Mouse (Mus musculus) gastrocnemius, postnatal 10 days (tissue): ENCODE data around the gene Pqlc2. TPM values are rescaled to one million over a fixed set of nuclear protein-coding genes. Genes with fewer than 3 reads are reported as not detected.
A peak's percentile ranks its signal among the peaks of the same experiment; 100 is the strongest.

Experiments used
- DNase-seq: peaks from one replicate; pipeline ENCODE4 v3.0.0; 2021; ENCODE audit warnings: mixed read lengths
- total RNA-seq, 2 experiments: library from RNA; stranded (reverse); gene quantifications; 2 replicates each; pipeline ENCODE4 v1.2.3; 2021

Gene Pqlc2
- total RNA-seq, 2 experiments from 2014 or later: 4.9 to 5.6 TPM

DNA sequence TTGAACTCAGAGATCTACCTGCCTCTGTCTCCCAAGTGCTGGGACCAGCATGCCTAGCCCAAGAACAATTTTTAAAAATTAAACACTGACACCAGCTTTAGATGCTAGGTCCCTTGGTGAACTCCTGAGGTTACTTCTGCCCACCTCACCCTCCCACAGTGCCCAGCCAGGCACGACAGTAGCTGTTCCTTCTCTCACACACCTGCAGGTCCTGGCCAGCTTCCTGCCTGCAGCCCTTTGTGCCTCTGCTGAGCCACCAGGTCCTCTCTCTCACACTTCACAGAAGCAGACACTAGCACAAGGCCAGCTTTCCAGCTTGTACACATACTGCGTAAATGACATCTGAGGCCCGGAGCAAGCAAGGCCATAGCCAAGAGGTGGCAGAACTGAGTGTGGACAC, 5.0 kb downstream of the Pqlc2 start:
- no peak for DNase-seq

DNA sequence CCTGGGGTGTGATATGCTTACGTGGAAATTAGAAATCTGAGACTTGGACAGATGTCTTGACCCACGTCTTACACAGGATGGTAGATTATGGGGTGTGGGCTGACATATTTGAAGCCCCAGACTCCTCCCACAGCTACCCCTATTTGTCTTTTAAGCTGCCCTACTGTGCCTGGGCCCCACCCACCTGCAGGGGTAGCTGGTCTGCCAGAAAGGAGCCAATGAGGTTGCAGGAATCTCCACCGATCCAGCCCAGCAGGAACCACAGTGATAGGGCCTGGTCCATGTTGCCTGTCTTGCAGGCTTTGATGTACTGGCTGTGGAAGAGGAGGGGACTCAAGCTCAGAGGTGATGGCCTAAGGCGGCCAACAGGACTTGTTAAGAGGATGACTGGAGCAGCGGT, 8.3 kb downstream of the Pqlc2 start:
- no peak for DNase-seq

DNA sequence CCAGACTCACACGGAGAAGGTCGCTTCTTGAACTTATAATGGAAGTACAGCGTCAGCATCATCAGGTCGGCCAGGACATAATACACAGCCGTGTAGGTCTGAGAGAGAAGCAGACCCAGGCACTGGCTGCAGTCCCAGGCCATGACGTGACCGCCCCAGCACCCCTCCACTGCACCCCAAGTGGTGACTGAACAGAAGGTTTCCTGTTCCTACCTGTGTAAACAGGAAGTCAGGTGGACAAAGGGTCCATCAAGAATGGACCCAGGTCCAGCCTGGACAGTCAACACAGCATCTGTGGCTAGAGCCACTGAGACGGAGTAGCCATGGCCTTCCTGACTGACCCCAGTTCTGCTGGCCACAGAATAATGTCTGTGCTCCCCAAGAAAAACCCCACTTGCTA, 8.7 kb downstream of the Pqlc2 start:
- no peak for DNase-seq

- no peak for DNase-seq
Observed at GRCm38 (mm10) chr4:139298671-139299366, 11.7 kb downstream of the Pqlc2 start.

- peak; percentile 57 for DNase-seq
Observed at GRCm38 (mm10) chr4:139297566-139297965, 12.9 kb downstream of the Pqlc2 start.

- no peak for DNase-seq
Observed at GRCm38 (mm10) chr4:139292038-139292437, 18.5 kb downstream of the Pqlc2 start.

- DNase-seq: no peak
Observed at GRCm38 (mm10) chr4:139291099-139291498, 19.4 kb downstream of the Pqlc2 start.

DNA sequence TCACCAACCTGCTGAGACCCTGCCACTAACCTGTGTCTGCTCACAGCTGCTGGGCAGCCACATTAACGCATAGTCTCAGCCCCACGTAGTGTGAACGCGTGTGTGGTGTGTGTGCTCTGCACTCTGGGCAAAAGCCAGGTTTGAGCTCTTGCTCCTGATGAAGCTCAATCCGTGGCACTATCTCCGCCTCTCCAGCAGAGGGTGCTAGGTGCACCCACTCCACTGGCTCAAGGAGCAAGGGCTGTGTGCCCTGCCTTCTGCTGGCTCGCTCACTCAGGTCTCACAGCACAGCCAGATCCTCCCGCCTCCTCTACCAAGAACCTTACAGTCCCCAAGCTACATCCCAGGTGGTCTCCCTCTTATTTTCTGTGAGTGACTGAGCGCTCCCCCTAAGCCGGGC, 21.5 kb downstream of the Pqlc2 start:
- peak; percentile 55 for DNase-seq

DNA sequence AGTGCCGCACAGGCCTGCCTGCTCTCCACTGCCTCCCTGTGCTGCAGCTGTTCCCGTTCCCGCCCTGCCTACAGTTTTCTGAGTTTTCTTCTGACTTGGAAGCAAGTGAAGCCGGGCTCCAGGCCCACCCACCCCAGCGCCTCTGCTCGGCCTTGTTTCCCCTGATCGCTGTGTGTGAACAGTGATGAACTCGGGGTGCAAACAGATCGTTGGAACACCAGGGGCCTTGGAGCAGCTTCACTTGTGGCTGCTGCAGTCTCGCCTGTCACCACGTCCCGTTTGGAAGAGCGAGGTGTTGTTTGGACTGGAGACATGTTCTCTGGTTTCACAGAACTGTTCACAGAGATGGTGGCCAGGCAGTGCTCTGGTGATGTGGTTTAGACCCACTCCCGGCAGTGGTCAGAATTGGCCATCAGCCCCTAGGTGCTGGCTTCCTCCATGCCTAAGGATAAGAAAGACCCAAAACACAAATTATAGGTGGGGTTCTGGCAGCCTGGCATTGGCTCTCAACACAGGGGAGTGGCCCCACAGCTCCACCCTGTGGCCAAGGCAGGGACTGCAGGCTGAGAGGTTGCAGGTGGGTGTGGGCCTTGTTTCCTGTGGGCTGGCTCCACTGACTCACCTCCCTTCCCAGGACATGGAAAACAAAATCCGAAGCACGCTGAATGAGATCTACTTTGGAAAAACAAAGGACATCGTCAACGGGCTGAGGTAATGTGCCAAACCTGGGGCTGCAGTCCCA, 23.2 kb downstream of the Pqlc2 start:
- DNase-seq: peak; percentile 90

DNA sequence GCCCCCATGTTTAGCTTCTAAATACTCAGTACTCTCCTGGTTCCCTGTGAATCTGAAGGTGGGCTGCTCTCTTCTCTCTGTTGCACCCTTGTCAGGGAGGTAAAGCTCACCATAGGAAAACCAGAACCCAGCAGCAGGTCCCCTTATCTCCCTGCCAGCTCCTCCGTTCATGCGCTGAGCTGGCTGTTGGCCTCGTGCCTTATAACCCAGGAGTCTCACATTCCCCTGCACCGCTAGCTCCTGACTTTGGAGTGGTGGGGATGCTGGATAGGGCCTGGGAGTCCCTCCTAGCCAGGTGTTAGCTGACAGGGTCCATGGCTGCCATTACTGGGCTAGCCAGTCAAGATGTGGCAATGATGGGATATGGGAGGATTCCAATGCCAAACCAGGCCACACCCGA, 24.3 kb downstream of the Pqlc2 start:
- peak; percentile 34 for DNase-seq

DNA sequence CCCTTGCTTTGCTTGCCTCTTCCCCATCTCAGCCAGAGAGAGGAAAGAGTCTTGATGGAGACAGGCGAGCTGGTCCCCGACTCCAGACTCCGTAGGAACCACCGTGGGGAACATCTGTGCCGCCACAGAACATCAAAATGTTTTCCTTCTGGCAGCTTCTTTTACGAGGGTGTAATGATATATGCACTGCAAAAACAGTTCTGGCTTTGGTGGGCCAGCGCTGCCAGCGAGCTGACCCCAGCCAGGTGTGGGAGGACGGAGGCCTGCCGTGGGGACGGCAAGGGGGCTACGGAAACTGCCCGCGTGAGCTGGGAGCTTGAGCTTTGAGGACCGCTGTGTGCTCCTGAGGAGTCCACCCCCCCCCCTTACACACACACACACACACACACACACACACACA, 25.6 kb downstream of the Pqlc2 start:
- DNase-seq: no peak

DNA sequence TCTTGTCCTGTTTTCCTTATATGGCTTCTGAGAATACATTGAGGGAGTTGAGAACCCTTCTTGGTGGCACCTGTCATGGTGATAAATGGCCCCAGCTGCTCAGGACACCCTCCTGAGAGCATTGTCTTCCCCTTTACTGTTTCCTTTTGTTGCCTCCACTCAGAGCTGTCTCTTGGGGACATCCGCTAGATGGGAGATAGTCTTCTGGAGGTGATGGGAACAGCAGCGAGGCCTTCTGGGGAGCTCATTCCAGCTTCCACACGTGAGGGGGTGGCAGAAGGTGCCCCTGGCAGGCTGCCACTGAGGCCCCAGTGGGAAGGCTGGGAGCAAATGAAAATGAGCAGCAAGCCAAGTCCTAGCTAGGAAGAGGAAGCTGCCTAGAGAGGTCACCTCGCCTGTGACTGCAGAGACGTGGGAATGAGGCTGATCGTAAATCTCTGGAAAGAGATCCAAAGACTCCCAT, 27.5 kb downstream of the Pqlc2 start:
- DNase-seq: peak; percentile 34

- DNase-seq: no peak
Observed at GRCm38 (mm10) chr4:139281791-139282345, 28.6 kb downstream of the Pqlc2 start.

DNA sequence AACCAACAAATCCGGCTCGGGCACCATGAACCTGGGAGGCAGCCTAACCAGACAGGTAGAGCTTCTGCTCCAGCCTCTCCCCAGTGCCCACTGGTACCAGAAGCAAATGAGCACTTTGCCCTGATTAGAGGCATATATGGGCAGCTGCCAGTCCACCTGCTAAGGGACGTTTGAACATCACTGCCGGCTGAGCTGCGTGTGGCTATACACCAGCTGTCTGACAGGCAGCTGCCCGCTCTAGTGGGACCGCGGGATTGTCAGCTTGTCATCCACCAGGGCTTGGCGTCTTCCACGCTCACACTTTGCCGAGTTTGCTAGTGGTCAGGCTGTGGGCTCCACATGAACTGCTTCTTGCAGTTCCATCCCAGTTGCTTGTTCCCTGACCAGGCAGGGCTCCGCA, 30.0 kb downstream of the Pqlc2 start:
- no peak for DNase-seq

GRCm38 (mm10) chr4:139276411-139276810, 34.1 kb downstream of the Pqlc2 start:
- no peak for DNase-seq

DNA sequence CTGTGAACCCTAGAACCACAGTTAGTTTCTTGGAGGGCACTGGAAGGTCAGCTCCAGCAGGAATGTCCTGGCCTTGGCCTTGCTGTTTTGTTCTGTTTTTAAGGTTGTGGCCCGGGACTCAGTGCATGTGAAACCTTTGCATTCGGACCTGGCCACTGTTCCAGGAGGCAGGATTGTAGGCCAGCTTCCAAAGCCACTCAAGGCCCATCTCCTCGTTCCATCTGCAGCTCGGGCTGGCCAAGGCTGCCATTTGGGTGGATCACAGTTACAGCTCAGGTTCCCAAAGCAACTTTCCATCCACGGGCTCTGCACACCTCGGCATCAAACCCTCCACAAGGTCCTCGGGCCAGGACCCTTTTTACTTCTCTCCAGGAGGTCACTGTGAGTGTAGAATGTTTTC, 35.9 kb downstream of the Pqlc2 start:
- no peak for DNase-seq

DNA sequence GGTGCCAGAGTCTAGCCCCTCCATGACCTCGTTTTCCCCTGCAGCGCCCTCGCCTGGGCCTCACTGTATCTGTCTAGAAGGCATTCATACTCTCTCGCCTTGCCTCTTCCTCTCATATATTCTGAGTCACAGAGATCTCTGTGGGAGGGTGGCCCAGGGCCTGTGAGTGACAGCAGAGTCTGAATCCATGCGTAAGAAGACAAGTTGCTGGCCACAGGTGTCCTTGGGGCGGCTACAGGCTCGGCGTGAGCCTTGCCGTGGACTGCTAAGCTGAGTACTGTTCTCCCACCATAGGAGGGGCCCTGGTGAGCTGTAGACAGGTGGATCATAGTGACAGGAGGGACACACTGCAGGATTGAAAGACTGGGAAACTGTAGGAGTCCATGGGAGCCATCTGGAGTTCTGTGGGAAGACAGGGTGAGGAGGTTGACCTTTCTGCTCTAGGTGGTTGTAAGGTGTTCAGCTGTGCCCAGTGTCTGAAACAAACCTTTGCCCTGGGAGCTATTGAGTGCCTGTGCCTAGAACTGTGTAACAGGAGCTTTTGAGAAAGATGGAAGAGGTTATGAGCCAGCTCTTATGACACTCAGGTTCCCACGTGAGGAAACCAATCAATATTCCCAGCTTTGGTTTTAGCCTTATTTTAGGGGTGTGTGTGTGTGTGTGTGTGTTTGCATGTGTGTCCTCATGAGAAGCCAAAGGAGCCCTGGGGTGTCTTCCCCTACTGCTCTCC, 37.4 kb downstream of the Pqlc2 start:
- no peak for DNase-seq

DNA sequence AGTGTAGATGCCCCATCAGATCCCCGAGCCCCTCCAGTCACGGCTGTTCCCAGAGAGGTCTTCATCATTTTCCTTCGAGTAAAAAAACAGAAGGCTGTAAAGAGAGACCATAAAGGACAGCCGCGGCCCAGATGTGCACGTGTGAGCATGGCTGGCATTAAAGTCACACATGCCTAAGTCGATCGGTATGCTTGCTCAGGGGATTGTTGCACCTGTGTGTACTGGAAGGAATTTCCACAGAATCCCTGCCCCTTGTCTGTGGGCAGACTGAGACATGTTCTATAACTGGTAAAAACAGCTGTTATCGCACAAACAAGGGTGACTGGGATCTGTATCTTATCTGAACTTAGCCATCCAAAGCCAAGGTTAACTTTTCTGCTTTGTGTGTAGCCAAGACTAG, 38.9 kb downstream of the Pqlc2 start:
- DNase-seq: no peak

DNA sequence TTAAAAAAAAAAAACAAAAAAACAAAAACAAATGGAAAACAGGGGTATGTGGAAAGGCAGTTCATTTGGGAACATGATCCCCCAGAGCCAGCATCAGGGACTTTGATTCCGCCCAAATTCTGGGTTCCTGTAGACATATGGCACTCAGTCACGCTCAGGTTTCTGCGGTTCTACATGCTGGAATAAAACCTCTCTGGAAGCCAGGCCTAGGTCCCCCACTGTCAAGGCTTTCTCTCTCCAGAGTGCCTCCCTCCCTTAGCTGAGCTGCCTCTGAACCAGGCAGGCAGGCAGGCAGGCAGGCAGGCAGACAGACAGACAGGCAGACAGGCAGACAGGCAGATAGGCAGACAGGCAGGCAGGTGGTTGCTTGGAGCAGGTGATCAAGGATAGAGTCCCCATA, 40.3 kb downstream of the Pqlc2 start:
- no peak for DNase-seq

DNA sequence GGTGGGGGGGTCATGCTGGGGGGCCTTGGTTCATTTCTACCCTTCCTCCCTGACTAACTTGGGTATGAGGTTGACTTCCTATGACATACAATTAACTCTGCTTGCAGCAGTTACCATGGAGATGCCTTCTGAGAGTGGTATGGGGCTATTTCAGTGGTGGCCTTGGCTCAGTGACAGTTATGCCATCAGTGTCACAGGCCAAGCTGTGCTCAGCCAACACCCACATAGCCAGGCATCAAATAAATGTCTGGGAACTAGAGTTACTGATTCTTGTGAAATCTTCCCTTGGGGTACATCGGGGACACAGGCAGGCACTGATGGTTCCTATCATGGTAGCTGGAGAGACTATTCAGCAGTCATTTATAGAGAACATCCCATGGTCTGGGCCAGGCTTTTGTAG, 42.3 kb downstream of the Pqlc2 start:
- no peak for DNase-seq

DNA sequence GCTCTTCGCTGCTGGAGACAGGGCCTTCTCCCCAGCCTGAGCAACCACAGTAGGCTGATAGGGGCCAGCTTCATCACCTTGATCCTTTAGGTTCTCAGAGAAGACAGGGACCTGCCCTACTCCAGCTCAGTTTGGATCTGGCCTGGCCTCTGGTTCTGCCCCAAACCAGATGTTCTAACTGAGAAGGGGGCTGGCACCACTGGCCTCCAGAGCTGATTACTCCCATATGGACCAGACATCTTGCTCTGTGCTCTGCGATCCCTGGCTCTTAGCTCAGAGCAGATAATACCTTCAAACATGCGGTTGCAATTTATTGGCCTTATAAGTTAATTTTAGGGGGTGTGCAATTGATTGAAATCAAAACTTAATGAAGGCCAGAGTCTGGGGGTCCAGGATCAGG, 43.2 kb downstream of the Pqlc2 start:
- DNase-seq: no peak

- DNase-seq: no peak
Observed at GRCm38 (mm10) chr4:139266500-139266865, 44.0 kb downstream of the Pqlc2 start.
